Comparison of ENCODE assay signal across 15 mouse cellular contexts in genomic region chr7:125741271-125741703, GRCm38 (mm10). TPM values are rescaled to one million over a fixed set of nuclear protein-coding genes. Genes with fewer than 3 reads are reported as not detected.
DNase-seq lines count a peak whose midpoint lies in the region; TF ChIP-seq lines count a peak whose summit lies in the region.
"Had no signal": no experiment of that assay in that cellular context is flagged by ENCODE, and none has a peak within 500 bp of the region (broad histone marks: within the 10 kb centered on the region; RNA-seq: fewer than 3 reads in every experiment).

No protein-coding gene starts in this region.

- peaks cover 18% of the 10 kb centered on the region for H3K4me1 ChIP-seq in liver, adult 2 months (ENCODE audit: control insufficient read depth, insufficient read depth, low read length)
- H3K4me1 ChIP-seq: intestine, embryonic 15.5 days; limb, embryonic 13.5 days had no signal

- TF ChIP-seq CTCF in liver, adult 2 months (IDR thresholded peaks at IDR 0.05; ENCODE audit: low read depth, low read length) = no peak

- no peaks in the 10 kb centered on the region for H3K79me2 ChIP-seq in liver, adult 2 months (ENCODE audit: control insufficient read depth, insufficient read depth, low read length)

- peak; percentile 73 for DNase-seq in adrenal gland, adult 2 months
- DNase-seq in adrenal gland, adult 18-20 months (ENCODE audit: low spot score in 2 of 2) = no peak
- DNase-seq in liver, adult 2 months (ENCODE audit: extremely low read depth, low read depth, low spot score) = peak; percentile 98
- DNase-seq in liver (no peak), MN1 (ENCODE audit: low spot score) (no peak)
- peak; percentile 49 for DNase-seq in kidney, postnatal 10 days
- peak; percentile 67 for DNase-seq in lung, postnatal 25 days (ENCODE audit: low spot score)
- DNase-seq in layer of hippocampus, adult 9-11 months = no peak
- DNase-seq: cerebellum, adult 9-10 months; embryo, embryonic 11 days; gastrocnemius, postnatal 36 days had no signal

- no peak overlapping the region for H3K9ac ChIP-seq in liver, adult 2 months (ENCODE audit: low read depth, low read length)
- H3K9ac ChIP-seq: intestine, embryonic 15.5 days; limb, embryonic 13.5 days had no signal

- H3K27me3 ChIP-seq in liver, adult 2 months (ENCODE audit: control insufficient read depth, insufficient read depth, low read length) = no peaks in the 10 kb centered on the region
- H3K27me3 ChIP-seq: intestine, embryonic 15.5 days; limb, embryonic 13.5 days had no signal

- H3K36me3 ChIP-seq in liver, adult 2 months (ENCODE audit: control insufficient read depth, insufficient read depth, low read length) = no peaks in the 10 kb centered on the region
- H3K36me3 ChIP-seq: hindbrain, embryonic 10.5 days; intestine, embryonic 15.5 days; limb, embryonic 13.5 days had no signal

- H3K4me3 ChIP-seq in liver, adult 2 months (ENCODE audit: insufficient read depth, low read depth, low read length) = no peak overlapping the region
- H3K4me3 ChIP-seq: hindbrain, embryonic 10.5 days; intestine, embryonic 15.5 days; limb, embryonic 13.5 days; myocyte had no signal

- TF ChIP-seq POLR2A in liver, adult 2 months (IDR thresholded peaks at IDR 0.05; ENCODE audit: extremely low read depth, insufficient read depth, low read length) = no peak

- peak overlapping the region; percentile 91 for H3K27ac ChIP-seq in liver, adult 2 months (replicated peaks; ENCODE audit: insufficient read depth, low read depth, low read length)
- H3K27ac ChIP-seq: hindbrain, embryonic 10.5 days; intestine, embryonic 15.5 days; limb, embryonic 13.5 days had no signal

- WGBS in liver, adult 2 months = 4% methylated on average over 1 of the region's 1 CpGs

RNA-seq across cellular contexts. Expression of gene D430042O09Rik, which starts 33.6 kb away (rescaled TPM):
- 10 to 100 TPM; 26.7 to 28.9 TPM for total RNA-seq in adrenal gland, adult 2 months (2021)
- 12.8 and 14.6 TPM in 2 replicates for polyA plus RNA-seq in adrenal gland, adult 2 months (2012; rRNA removed)
- 10 to 100 TPM; 18.1 to 25.4 TPM for total RNA-seq in adrenal gland, adult 18-20 months (2021)
- 8.5 and 9.9 TPM in 2 replicates for total RNA-seq in liver, adult 2 months (2014; rRNA removed)
- polyA plus RNA-seq in liver, adult 2 months (2012; rRNA removed) = 8.8 and 9.0 TPM in 2 replicates

RNA-seq across cellular contexts. Expression of gene Gtf3c1, which starts 33.7 kb away (rescaled TPM):
- 10 to 100 TPM; 61.4 to 65.6 TPM for total RNA-seq in adrenal gland, adult 2 months (2021)
- 69.0 and 79.4 TPM in 2 replicates for polyA plus RNA-seq in adrenal gland, adult 2 months (2012; rRNA removed)
- 10 to 100 TPM; 51.1 to 67.4 TPM for total RNA-seq in adrenal gland, adult 18-20 months (2021)
- total RNA-seq in liver, adult 2 months (2014; rRNA removed) = 14.9 and 21.0 TPM in 2 replicates
- polyA plus RNA-seq in liver, adult 2 months (2012; rRNA removed) = 23.5 and 24.4 TPM in 2 replicates

Comparison
In these comparisons a context has a peak if more than half of its experiments do, and no peak if none do; other contexts are left out.
1. DNase-seq: peak in adrenal gland, adult 2 months (single experiment), liver, adult 2 months (single experiment), kidney, postnatal 10 days (single experiment) and lung, postnatal 25 days (single experiment); none in adrenal gland, adult 18-20 months (0 of 2), liver (single experiment), MN1 (single experiment) and layer of hippocampus, adult 9-11 months (single experiment).